ENCODE assay signal across 9 mouse cellular contexts in the genomic region with DNA sequence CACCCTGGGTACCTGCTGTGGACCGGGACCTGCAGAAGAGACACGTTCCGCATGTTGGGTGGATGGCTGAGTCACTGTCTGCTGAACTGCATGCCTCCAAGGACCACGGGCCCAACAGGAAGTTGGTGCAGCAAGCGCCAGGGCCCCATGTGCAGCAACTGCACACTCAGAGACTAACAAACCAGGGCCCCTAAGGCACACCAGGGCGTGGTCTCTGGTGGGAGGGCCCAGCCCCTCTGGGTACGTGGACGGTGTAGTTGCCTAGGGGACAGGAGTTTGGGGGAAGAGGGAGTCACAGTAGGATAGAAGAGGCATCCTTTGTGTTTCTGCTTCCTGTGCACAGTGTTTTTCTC. TPM values are rescaled to one million over a fixed set of nuclear protein-coding genes. Genes with fewer than 3 reads are reported as not detected.
DNase-seq lines count a peak whose midpoint lies in the region; ATAC-seq lines count a peak whose summit lies in the region.
"Had no signal": no experiment of that assay in that cellular context is flagged by ENCODE, and none has a peak within 500 bp of the region (broad histone marks: within the 10 kb centered on the region; RNA-seq: fewer than 3 reads in every experiment).

No protein-coding gene starts in this region.

- H3K4me1 ChIP-seq in lung, embryonic 16.5 days (replicated peaks; ENCODE audit: control insufficient read depth, insufficient read depth, low read length): no peaks in the 10 kb centered on the region

- H3K9ac ChIP-seq in lung, embryonic 16.5 days (ENCODE audit: low read length): no peak overlapping the region
- H3K9ac ChIP-seq: neural tube, embryonic 12.5 days had no signal

- intact Hi-C loops in heart, postnatal 25 days (cut with DNase I): no loop called here

- H3K9me3 ChIP-seq in lung, embryonic 16.5 days (ENCODE audit: control insufficient read depth, low read length): no peaks in the 10 kb centered on the region
- H3K9me3 ChIP-seq: neural tube, embryonic 12.5 days had no signal

- no peak overlapping the region for H3K27ac ChIP-seq in lung, embryonic 16.5 days (ENCODE audit: low read length)
- H3K27ac ChIP-seq: neural tube, embryonic 12.5 days had no signal

- H3K4me3 ChIP-seq in lung, embryonic 16.5 days (ENCODE audit: low read length): no peak overlapping the region
- H3K4me3 ChIP-seq: neural tube, embryonic 12.5 days had no signal

- ATAC-seq in activated CD4-positive, CD25-positive, alpha-beta regulatory T cell, adult 4 months: peak; percentile 76
- peak; percentile 36; the same call in 1 of the 2 replicates for ATAC-seq in lung, embryonic 16.5 days (ENCODE audit: low read depth)

- peak; percentile 96 for DNase-seq in heart, adult 11 months
- no peak for DNase-seq in heart, postnatal 25 days (ENCODE audit: low spot score)
- DNase-seq in spleen, postnatal 14 days (ENCODE audit: low spot score in 2 of 2): peak; percentile 42 to 54
- DNase-seq in layer of hippocampus, postnatal 25 days (ENCODE audit: extremely low spot score in 1 of 2, low spot score in 1 of 2): no peak
- no peak for DNase-seq in ovary, postnatal 14 days (ENCODE audit: low spot score)
- DNase-seq in cerebellum, postnatal 25 days: no peak

- no peaks in the 10 kb centered on the region for H3K36me3 ChIP-seq in lung, embryonic 16.5 days (ENCODE audit: control insufficient read depth, insufficient read depth, low read length)
- H3K36me3 ChIP-seq: neural tube, embryonic 12.5 days had no signal

- no peaks in the 10 kb centered on the region for H3K27me3 ChIP-seq in lung, embryonic 16.5 days (ENCODE audit: control insufficient read depth, insufficient read depth, low read depth, low read length)
- H3K27me3 ChIP-seq: neural tube, embryonic 12.5 days had no signal

- H3K4me2 ChIP-seq in lung, embryonic 16.5 days (ENCODE audit: low read depth, low read length): no peak overlapping the region
- H3K4me2 ChIP-seq: neural tube, embryonic 12.5 days had no signal

- 58% methylated on average over 8 of the region's 8 CpGs for WGBS in lung, embryonic 16.5 days

RNA-seq across cellular contexts. Expression of a gene that starts 27.9 kb away (rescaled TPM):
- 1 to 10 TPM in 1 of 2 experiments, under 1 TPM in 1; 0.89 to 1.2 TPM for total RNA-seq in heart, postnatal 25 days (2021)
- under 1 TPM; 0.17 to 0.20 TPM for polyA plus RNA-seq in activated CD4-positive, CD25-positive, alpha-beta regulatory T cell, adult 4 months (2017; shearing (Covaris generic))
- polyA plus RNA-seq in lung, embryonic 16.5 days (2015; fragmentation: Nextera tagmentation; extraction: Ambion mirVana): 3.8 and 4.0 TPM in 2 replicates
- total RNA-seq in layer of hippocampus, postnatal 25 days (2021): 10 to 100 TPM; 21.7 to 27.5 TPM

RNA-seq across cellular contexts. Expression of a gene that starts 29.0 kb away (rescaled TPM):
- total RNA-seq in heart, postnatal 25 days (2021): 1 to 10 TPM; 2.1 to 3.4 TPM
- polyA plus RNA-seq in activated CD4-positive, CD25-positive, alpha-beta regulatory T cell, adult 4 months (2017; shearing (Covaris generic)): 100 to 1,000 TPM in 1 of 2 experiments, 10 to 100 TPM in 1; 91.1 to 112 TPM
- polyA plus RNA-seq in lung, embryonic 16.5 days (2015; fragmentation: Nextera tagmentation; extraction: Ambion mirVana): 6.5 and 8.4 TPM in 2 replicates
- total RNA-seq in layer of hippocampus, postnatal 25 days (2021): 100 to 1,000 TPM; 683 to 696 TPM

Comparison
In these comparisons a context has a peak if more than half of its experiments do, and no peak if none do; other contexts are left out.
1. DNase-seq: peak in heart, adult 11 months (single experiment) and spleen, postnatal 14 days (2 of 2); none in heart, postnatal 25 days (single experiment), layer of hippocampus, postnatal 25 days (0 of 2), ovary, postnatal 14 days (single experiment) and cerebellum, postnatal 25 days (0 of 2).
2. RNA of a gene that starts 27.9 kb away (total RNA-seq): 21.7 to 27.5 TPM in layer of hippocampus, postnatal 25 days; 0.89 to 1.2 TPM in heart, postnatal 25 days; every median in the first group is over 10 times any median in the second.
3. RNA of a gene that starts 29.0 kb away (total RNA-seq): 683 to 696 TPM in layer of hippocampus, postnatal 25 days; 2.1 to 3.4 TPM in heart, postnatal 25 days; every median in the first group is over 100 times any median in the second.